Mouse (Mus musculus) kidney, postnatal 0 days (tissue): Measurements from ENCODE around the gene Gm21820. TPM values are rescaled to one million over a fixed set of nuclear protein-coding genes. Genes with fewer than 3 reads are reported as not detected.
"Not testable (repeated sequence)": the region's sequence is repeated elsewhere in the genome, so short reads cannot be mapped to it uniquely, and the experiment has no call there.

Source experiments
- ATAC-seq: fragments of 200-750 bp; cut with Nextera tagmentation; replicated peaks from 2 replicates; pipeline ENCODE4 v1.8.0; 2017; ENCODE audit warnings: low read depth, moderate number of reproducible peaks, moderate TSS enrichment, moderate library complexity; ENCODE audit not compliant: low FRiP score
- DNase-seq: peaks from one replicate; pipeline ENCODE4 v3.0.0-alpha.2; 2016; ENCODE audit warnings: low spot score
- H3K27ac ChIP-seq: fragments of 300-500 bp; sonication (generic); 2 replicates; pipeline ENCODE4 v1.5.1; 2014; ENCODE audit warnings: mild to moderate bottlenecking
- H3K27me3 ChIP-seq: fragments of 300-500 bp; sonication (generic); 2 replicates; pipeline ENCODE4 v1.6.1; 2014; ENCODE audit warnings: low read length, mixed read lengths; ENCODE audit not compliant: insufficient read depth
- H3K36me3 ChIP-seq: fragments of 300-500 bp; sonication (generic); 2 replicates; pipeline ENCODE4 v1.6.1; 2014; ENCODE audit warnings: low read length, mixed read lengths; ENCODE audit not compliant: insufficient read depth
- H3K4me1 ChIP-seq: fragments of 300-500 bp; sonication (generic); replicated peaks from 2 replicates; pipeline ENCODE4 v1.6.1; 2014; ENCODE audit warnings: antibody characterized with exemption, low read length, mixed read lengths; ENCODE audit not compliant: insufficient read depth
- H3K4me2 ChIP-seq: fragments of 300-500 bp; sonication (generic); 2 replicates; pipeline ENCODE4 v1.6.1; 2014; ENCODE audit warnings: mild to moderate bottlenecking, low read length, moderate library complexity, mixed read lengths
- H3K4me3 ChIP-seq: fragments of 300-500 bp; sonication (generic); replicated peaks from 2 replicates; pipeline ENCODE4 v1.5.1; 2014; ENCODE audit warnings: low read depth, low read length
- H3K9ac ChIP-seq: fragments of 300-500 bp; sonication (generic); 2 replicates; pipeline ENCODE4 v1.6.1; 2014; ENCODE audit warnings: low read depth, low read length
- H3K9me3 ChIP-seq: fragments of 300-500 bp; sonication (generic); replicated peaks from 2 replicates; pipeline ENCODE4 v1.6.1; 2016; ENCODE audit warnings: low read length, inconsistent platforms, mixed read lengths
- WGBS: fragments of 180-500 bp; shearing (Covaris S2); extraction: QIAGEN DNeasy Blood & Tissue Kit; methylation state at CpG from one replicate; pipeline ENCODE4 v1.1.7; 2014; 5-methylcytosine and 5-hydroxymethylcytosine counted together
- polyA plus RNA-seq: library from polyadenylated mRNA; unstranded; fragments of >200 nt; fragmentation: Nextera tagmentation; extraction: Ambion mirVana; gene quantifications from 2 replicates; pipeline ENCODE4 v1.2.1, GENCODE M21; 2015

The Gm21820 gene
- not detected in 2 replicates for polyA plus RNA-seq

- H3K4me3 ChIP-seq, ATAC-seq, H3K27me3 ChIP-seq, H3K4me1 ChIP-seq, H3K9me3 ChIP-seq, H3K9ac ChIP-seq, H3K36me3 ChIP-seq, H3K4me2 ChIP-seq, H3K27ac ChIP-seq, DNase-seq: not testable (repeated sequence)
- WGBS: 20% methylated on average over 1 of the region's 1 CpGs
These were observed at the start of gene Gm21820 for GRCm38 (mm10) chrY:5249341-5249740. Gene Gm21820 (minus strand): TSS chrY:5249441.

Other genes starting within 250 kb of the Gm21820 start
- not detected in 2 replicates for gene Gm20918, start 205.5 kb downstream of the Gm21820 start, polyA plus RNA-seq